8 mouse cellular contexts compared by ENCODE assay signal in genomic region chr9:71806422-71806805, GRCm38 (mm10). TPM values are rescaled to one million over a fixed set of nuclear protein-coding genes. Genes with fewer than 3 reads are reported as not detected.
DNase-seq lines count a peak whose midpoint lies in the region; ATAC-seq and TF ChIP-seq lines count a peak whose summit lies in the region.

No protein-coding gene starts in this region.

- intact Hi-C loops in heart, postnatal 25 days (cut with DNase I): loop anchor here (1.0 kb wide), 1 partner anchor 160 kb away; no protein-coding TSS in a partner anchor

- H3K4me1 ChIP-seq in E14TG2a.4 (replicated peaks; ENCODE audit: low read depth, low read length): peaks cover 26% of the 10 kb centered on the region
- H3K4me1 ChIP-seq in forebrain, embryonic 13.5 days: no peaks in the 10 kb centered on the region

- H3K27ac ChIP-seq in forebrain, embryonic 13.5 days: no peak overlapping the region

- H3K4me2 ChIP-seq in forebrain, embryonic 13.5 days: no peak overlapping the region

- peak; percentile 70 for TF ChIP-seq CTCF in E14TG2a.4 (conservative IDR thresholded peaks at IDR 0.05; ENCODE audit: low read length)
- peak; percentile 85 for TF ChIP-seq CTCF in brain, embryonic 14.5 days (IDR thresholded peaks at IDR 0.05; ENCODE audit: borderline replicate concordance, extremely low read depth, insufficient read depth, insufficient read length)

- no peak overlapping the region for H3K9ac ChIP-seq in forebrain, embryonic 13.5 days

- DNase-seq in brain, embryonic 14.5 days (ENCODE audit: low read depth): peak; percentile 86
- peak; percentile 36 for DNase-seq in heart, postnatal 25 days (ENCODE audit: low spot score)
- DNase-seq in layer of hippocampus, adult 8-10 months (ENCODE audit: low spot score in 2 of 2): peak; percentile 30 to 76
- DNase-seq in lung, postnatal 10 days: peak; percentile 90
- DNase-seq in right cerebral cortex, adult 2 months (ENCODE audit: low spot score in 2 of 2): peak; percentile 73 to 88
- DNase-seq in urinary bladder, adult 2 months (ENCODE audit: low spot score): peak; percentile 50

- H3K9me3 ChIP-seq in E14TG2a.4 (ENCODE audit: low read length): no peaks in the 10 kb centered on the region
- H3K9me3 ChIP-seq in forebrain, embryonic 13.5 days (replicated peaks): no peaks in the 10 kb centered on the region

- no peak for TF ChIP-seq POLR2A in brain, embryonic 14.5 days (IDR thresholded peaks at IDR 0.05; ENCODE audit: borderline replicate concordance, extremely low read depth, insufficient read depth, insufficient read length, poor library complexity, severe bottlenecking)

- ATAC-seq in forebrain, embryonic 13.5 days: peak; percentile 73

- H3K27me3 ChIP-seq in E14TG2a.4 (ENCODE audit: insufficient read depth, low read length): peaks cover 20% of the 10 kb centered on the region
- H3K27me3 ChIP-seq in forebrain, embryonic 13.5 days: 0 out of 2 replicates have a peak, but pooled peaks cover 5% of the 10 kb centered on the region

- WGBS in forebrain, embryonic 13.5 days: 9% methylated on average over 2 of the region's 2 CpGs

- H3K4me3 ChIP-seq in E14TG2a.4 (replicated peaks; ENCODE audit: low read length): no peak overlapping the region
- no peak overlapping the region for H3K4me3 ChIP-seq in forebrain, embryonic 13.5 days

- H3K36me3 ChIP-seq in E14TG2a.4 (ENCODE audit: insufficient read depth, low read length): no peaks in the 10 kb centered on the region
- H3K36me3 ChIP-seq in forebrain, embryonic 13.5 days (ENCODE audit: poor library complexity, severe bottlenecking): no peaks in the 10 kb centered on the region

RNA-seq across cellular contexts. Expression of gene Cgnl1, which starts 35.0 kb away (rescaled TPM):
- polyA plus RNA-seq in brain, embryonic 14.5 days (2012; rRNA removed): 3.0 and 8.2 TPM in 2 replicates
- 4.0 TPM in 2 replicates for polyA plus RNA-seq in forebrain, embryonic 13.5 days (2015; fragmentation: Nextera tagmentation; extraction: Ambion mirVana)
- 10 to 100 TPM; 33.5 to 39.9 TPM for total RNA-seq in heart, postnatal 25 days (2021)
- 1 to 10 TPM; 7.9 to 9.2 (median 8.3) TPM for total RNA-seq in layer of hippocampus, adult 8-10 months (2022)
- 10.4 and 16.7 TPM in 2 replicates for polyA plus RNA-seq in urinary bladder, adult 2 months (2012; rRNA removed)

Comparison
In these comparisons a context has a peak if more than half of its experiments do, and no peak if none do; other contexts are left out.
1. DNase-seq: peak in every context shown above with its lines; median percentile 90 in lung, postnatal 10 days; 86 in brain, embryonic 14.5 days; 80 in right cerebral cortex, adult 2 months; 53 in layer of hippocampus, adult 8-10 months; 50 in urinary bladder, adult 2 months; 36 in heart, postnatal 25 days.